Mouse (Mus musculus) CD4-positive naive resting alpha-beta T cell, adult 57 days (primary cell): ENCODE measurements around the gene Bhlhb9. TPM values are rescaled to one million over a fixed set of nuclear protein-coding genes. Genes with fewer than 3 reads are reported as not detected.

Source experiments
- total RNA-seq: library from RNA; stranded (reverse); gene quantifications from one replicate; pipeline ENCODE4 v1.2.4, GENCODE M21; 2023

The Bhlhb9 gene
- total RNA-seq, result 18.5 TPM

DNA sequence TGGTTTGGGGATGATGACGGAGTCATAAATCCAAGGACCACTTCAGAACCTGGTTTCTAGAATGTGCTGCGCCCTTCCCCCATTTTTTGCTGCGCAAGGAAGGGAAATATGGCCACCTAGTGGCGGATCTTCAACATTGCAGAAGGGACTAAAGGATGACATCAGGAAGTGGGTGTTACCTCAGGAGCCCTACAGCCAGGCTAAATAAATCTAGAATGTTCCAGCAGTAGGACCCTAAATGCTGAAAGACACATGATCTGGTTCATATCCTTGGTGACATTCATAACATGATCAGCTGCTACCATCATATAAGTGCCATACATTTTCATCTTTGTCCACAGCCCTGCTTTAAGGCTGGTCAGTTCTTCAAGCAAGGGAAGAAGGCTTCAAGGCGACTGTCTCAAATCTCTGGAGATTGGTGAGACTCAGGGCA, at the start of gene Bhlhb9:
Gene Bhlhb9, plus strand, starts transcription at position 383 of the 433 bp plus-strand sequence.

DNA sequence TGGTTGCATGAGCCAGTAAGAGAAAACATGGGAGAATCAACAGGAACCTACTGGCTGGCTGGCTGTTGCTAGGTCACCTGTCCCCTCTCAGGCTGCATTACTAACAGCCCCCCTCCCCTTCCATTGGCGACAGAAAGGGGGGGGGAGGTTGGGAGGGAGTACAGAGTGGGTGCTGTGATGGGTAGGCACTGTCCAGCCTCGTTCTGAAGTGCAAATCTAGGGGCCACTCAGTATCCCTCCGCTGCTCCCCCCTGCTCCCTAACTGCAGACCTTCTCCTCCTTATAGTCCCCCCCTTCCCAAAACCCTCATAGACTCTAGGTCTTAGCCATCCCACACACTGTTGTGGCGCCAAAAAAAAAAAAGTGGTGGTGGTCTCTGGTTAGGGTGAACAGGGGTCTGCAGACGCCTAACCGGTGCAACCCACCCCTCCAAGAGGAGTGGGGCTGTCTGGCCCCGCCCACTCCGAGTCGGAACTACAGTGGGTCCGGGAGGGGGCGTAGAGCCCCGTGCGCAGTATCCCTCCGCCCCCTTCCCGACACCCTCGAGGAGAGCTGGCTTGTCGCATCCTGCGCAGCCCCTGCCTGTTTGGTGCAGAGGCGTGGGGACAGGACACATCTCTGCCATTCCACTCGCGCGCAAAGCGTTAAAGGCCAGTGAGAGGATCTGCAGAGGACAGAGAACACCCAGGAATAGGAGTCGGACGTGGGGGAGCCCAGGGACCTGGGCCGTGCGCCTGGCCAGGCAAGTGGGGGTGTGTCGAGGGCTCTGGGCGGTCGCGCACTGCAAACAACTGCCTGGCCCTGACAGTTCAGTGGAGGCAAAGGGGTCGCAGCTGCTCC, 41.3 kb downstream of the Bhlhb9 start, which contains the start of gene Gprasp2:
Gene Gprasp2, plus strand, starts transcription at position 514 of the 840 bp plus-strand sequence.

Other genes with a start within 250 kb of the Bhlhb9 start
- not detected for gene Nxf7, start 198.8 kb upstream of the Bhlhb9 start, total RNA-seq
- not detected for gene Prame, start 169.9 kb upstream of the Bhlhb9 start, total RNA-seq
- not detected for gene Tcp11x2, start 103.8 kb upstream of the Bhlhb9 start, total RNA-seq
- gene Tmsb15a, start 72.3 kb upstream of the Bhlhb9 start, total RNA-seq, result not detected
- 40.2 TPM for gene Armcx5, start 54.9 kb upstream of the Bhlhb9 start, total RNA-seq
- gene Gprasp1, start 54.9 kb upstream of the Bhlhb9 start, total RNA-seq, result 62.6 TPM
- 21.5 TPM for gene Gprasp2, start 41.4 kb downstream of the Bhlhb9 start, total RNA-seq
- 3.6 TPM for gene Arxes2, start 196.2 kb downstream of the Bhlhb9 start, total RNA-seq
- gene Arxes1, start 235.8 kb downstream of the Bhlhb9 start, total RNA-seq, result 0.50 TPM